Mouse (Mus musculus) spleen, adult 2 months (tissue): ENCODE data around the gene Angptl8. TPM values are rescaled to one million over a fixed set of nuclear protein-coding genes. Genes with fewer than 3 reads are reported as not detected.

Experiments
- DNase-seq, 2 experiments: peaks; one replicate each; pipeline versions ENCODE4 v3.0.0 to v3.0.0-alpha.2; 2012 to 2021; ENCODE audit warnings: low spot score in 2 of 2, low read depth in 1 of 2
- H3K27ac ChIP-seq: fragments of 200-500 bp; 2 replicates; pipeline ENCODE4 v1.5.1; 2012; ENCODE audit warnings: low read length, inconsistent platforms; ENCODE audit not compliant: insufficient read depth
- H3K27me3 ChIP-seq: fragments of 200-500 bp; 2 replicates; pipeline ENCODE4 v1.6.1; 2012; ENCODE audit warnings: mild to moderate bottlenecking, moderate library complexity, low read length, inconsistent platforms; ENCODE audit not compliant: control insufficient read depth, insufficient read depth
- H3K36me3 ChIP-seq: fragments of 200-500 bp; 2 replicates; pipeline ENCODE4 v1.6.1; 2012; ENCODE audit warnings: mild to moderate bottlenecking, low read length, inconsistent platforms; ENCODE audit not compliant: control insufficient read depth, insufficient read depth
- H3K4me1 ChIP-seq: fragments of 200-500 bp; 2 replicates; pipeline ENCODE4 v1.6.1; 2011; ENCODE audit warnings: inconsistent platforms; ENCODE audit not compliant: control insufficient read depth, insufficient read depth, insufficient read length
- H3K4me3 ChIP-seq: fragments of 200-500 bp; 2 replicates; pipeline ENCODE4 v1.5.1; 2011; ENCODE audit warnings: mild to moderate bottlenecking, inconsistent platforms; ENCODE audit not compliant: insufficient read depth, insufficient read length; ENCODE audit errors: extremely low read depth
- CTCF ChIP-seq: fragments of 200-500 bp; IDR thresholded peaks from 2 replicates; pipeline ENCODE4 v1.5.1; 2011; ENCODE audit warnings: mild to moderate bottlenecking, inconsistent platforms; ENCODE audit not compliant: insufficient read depth, insufficient read length, insufficient replicate concordance; ENCODE audit errors: extremely low read depth
- POLR2A ChIP-seq: fragments of 200-500 bp; IDR thresholded peaks from 2 replicates; pipeline ENCODE4 v1.6.1; 2011; ENCODE audit warnings: low read depth, low read length, inconsistent platforms
- WGBS: fragments of 180-500 bp; shearing (Covaris S2); methylation state at CpG from one replicate; pipeline ENCODE4 v1.1.7; 2018; 5-methylcytosine and 5-hydroxymethylcytosine counted together
- polyA plus RNA-seq: library from polyadenylated mRNA; depleted of rRNA; stranded (reverse); fragments of >200 nt; gene quantifications from 2 replicates; pipeline ENCODE4 v1.2.3, GENCODE M21; 2012

Gene Angptl8
- polyA plus RNA-seq, 1 experiment, result 0.60 TPM

DNA sequence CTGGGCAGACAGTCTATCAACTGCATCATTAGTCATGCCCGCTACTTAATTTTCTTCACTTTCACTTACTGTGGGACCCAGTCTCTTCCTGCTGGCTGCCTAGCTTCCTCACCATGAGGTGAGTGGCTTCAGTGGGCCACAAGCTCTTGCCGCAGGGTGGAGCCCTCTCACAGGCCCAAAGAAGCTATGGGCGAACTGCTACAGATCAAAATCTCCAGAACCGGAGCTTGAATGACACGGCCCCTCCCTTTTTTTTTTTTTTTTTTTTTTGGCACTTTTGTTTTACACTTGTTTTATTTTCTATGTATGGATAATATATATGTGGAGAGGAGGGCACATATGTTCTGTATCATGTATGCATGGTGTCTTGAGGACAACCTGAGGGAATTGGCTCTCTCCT lies 24.1 kb upstream of the Angptl8 start:
- TF ChIP-seq CTCF (no peak), POLR2A (no peak)
- H3K27me3 ChIP-seq, result no peaks in the 10 kb centered on the region
- WGBS, result 54% methylated on average over 5 of the region's 5 CpGs
- no peaks in the 10 kb centered on the region for H3K36me3 ChIP-seq
- no peak for DNase-seq
- H3K27ac ChIP-seq, result no peak overlapping the region
- H3K4me3 ChIP-seq, result no peak overlapping the region
- no peaks in the 10 kb centered on the region for H3K4me1 ChIP-seq

DNA sequence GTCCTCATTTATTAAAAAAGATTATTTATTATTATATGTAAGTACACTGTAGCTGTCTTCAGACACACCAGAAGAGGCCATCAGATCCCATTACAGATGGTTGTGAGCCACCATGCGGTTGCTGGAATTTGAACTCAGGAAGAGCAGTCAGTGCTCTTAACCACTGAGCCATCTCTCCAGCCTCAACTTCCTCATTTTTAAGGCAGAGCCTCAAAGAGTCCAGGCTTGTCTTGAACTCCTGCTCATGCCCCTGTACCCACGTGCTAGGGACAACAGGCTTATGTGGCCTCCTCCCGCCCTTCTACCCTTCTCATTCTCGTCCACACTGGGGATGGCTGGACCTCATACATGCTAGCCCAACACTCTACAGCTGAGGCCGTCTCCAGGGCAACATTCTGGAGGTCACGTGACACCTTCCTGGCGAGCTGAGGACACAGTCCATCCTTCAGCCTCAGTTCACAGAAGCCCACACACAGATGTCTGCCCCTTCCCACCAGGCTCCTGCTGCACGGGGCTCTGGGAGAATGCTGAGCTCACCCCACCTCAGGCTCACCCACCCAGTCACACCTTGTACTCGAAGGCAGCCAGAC lies 18.5 kb upstream of the Angptl8 start:
- DNase-seq, result no peak
- Histone ChIP-seq H3K4me3 (no peak overlapping the region), H3K36me3 (no peaks in the 10 kb centered on the region), H3K27me3 (no peaks in the 10 kb centered on the region), H3K4me1 (no peaks in the 10 kb centered on the region), H3K27ac (no peak overlapping the region)
- 62% methylated on average over 9 of the region's 9 CpGs for WGBS
- TF ChIP-seq CTCF (no peak), POLR2A (no peak)

DNA sequence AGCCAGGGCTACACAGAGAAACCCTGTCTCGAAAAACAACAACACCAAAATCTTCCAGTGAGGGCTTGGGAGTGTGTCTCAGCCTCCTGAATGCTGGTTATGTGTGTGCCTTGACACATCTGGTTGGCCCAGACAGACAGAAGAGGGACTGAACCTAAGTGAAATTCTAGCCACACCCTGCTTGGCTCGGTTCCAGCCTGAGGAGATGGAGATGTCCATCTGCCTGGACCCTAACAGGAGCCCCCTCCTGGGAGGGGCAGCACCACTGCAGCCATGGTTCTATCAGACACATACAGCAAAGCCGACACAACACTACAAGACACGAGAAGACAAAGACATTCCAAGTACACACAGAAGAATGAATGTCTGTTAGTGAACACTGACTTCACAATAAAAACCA lies 17.2 kb upstream of the Angptl8 start:
- Histone ChIP-seq H3K4me1 (no peaks in the 10 kb centered on the region), H3K36me3 (no peaks in the 10 kb centered on the region), H3K27ac (no peak overlapping the region), H3K4me3 (no peak overlapping the region), H3K27me3 (no peaks in the 10 kb centered on the region)
- 85% methylated on average over 4 of the region's 4 CpGs for WGBS
- DNase-seq, result no peak
- TF ChIP-seq POLR2A, result no peak

DNA sequence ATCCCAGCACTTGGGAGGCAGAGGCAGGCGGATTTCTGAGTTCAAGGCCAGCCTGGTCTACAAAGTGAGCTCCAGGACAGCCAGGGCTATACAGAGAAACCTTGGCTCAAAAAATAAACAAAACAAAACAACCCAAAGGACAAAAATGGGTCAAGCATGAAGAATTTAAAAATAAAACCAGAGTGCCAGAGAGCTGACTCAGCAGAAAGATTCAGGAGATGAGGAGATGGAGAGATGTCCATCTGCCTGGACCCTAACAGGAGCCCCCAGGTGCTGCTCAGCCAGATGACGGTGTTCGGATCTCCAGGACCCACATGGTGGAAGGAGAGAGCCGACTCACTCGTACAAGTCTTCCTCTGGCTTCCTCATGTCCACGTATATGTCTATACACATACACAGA lies 16.7 kb upstream of the Angptl8 start:
- 87% methylated on average over 6 of the region's 6 CpGs for WGBS
- TF ChIP-seq CTCF, result no peak
- TF ChIP-seq POLR2A, result no peak
- H3K27me3 ChIP-seq, result no peaks in the 10 kb centered on the region

DNA sequence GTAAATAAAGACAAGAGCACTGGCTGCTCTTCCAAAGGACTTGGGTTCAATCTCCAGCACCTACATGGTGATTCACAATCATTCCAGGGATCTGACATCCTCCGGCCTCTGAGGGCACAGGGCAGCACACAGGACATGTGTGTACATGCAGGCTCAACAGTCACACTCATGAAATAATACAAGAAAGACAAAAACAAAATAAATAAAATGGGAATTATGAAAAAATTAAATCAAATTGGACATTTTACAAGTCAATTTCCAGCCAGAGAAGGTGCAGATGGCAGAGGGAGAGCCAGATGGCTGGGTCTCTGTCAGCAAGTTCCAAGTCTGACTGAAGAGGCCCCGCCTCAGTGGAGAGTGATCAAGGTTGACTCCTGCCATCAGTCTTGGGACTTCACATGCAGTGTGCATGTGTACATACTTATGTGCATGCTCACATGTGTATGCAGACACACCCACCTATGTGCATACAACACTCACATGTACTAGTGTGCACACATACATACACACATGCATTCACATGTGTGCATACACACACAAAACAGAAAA lies 16.1 kb upstream of the Angptl8 start:
- Histone ChIP-seq H3K4me1 (no peaks in the 10 kb centered on the region), H3K4me3 (no peak overlapping the region), H3K27me3 (no peaks in the 10 kb centered on the region), H3K36me3 (no peaks in the 10 kb centered on the region), H3K27ac (no peak overlapping the region)
- WGBS, result 94% methylated on average over 2 of the region's 2 CpGs
- TF ChIP-seq CTCF (no peak), POLR2A (no peak)
- no peak for DNase-seq

More for the DNA sequence above, 16.7 kb upstream of the Angptl8 start:
- no peak for DNase-seq
- H3K36me3 ChIP-seq, result no peaks in the 10 kb centered on the region
- no peak overlapping the region for H3K4me3 ChIP-seq
- H3K4me1 ChIP-seq, result no peaks in the 10 kb centered on the region
- no peak overlapping the region for H3K27ac ChIP-seq

DNA sequence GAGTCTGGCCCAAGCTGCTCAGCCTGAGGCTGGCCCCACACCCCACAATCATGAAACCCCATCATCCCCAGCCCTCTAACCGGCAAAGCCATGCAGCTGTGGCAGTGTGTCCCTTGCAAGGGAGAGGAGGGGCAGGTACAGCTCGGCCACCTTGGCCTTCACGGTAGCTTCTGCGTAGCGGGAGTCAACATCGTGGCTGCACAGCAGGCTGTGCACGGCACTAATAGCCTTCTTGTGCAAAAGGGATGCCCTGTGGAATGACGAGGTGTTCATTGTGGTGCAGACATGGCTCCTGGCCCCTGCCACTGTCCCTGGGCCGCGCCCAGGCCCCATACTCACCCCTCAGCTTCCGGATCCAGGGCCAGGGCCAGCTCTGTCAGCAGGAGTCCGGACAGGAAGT lies 15.1 kb upstream of the Angptl8 start:
- Histone ChIP-seq H3K36me3 (no peaks in the 10 kb centered on the region), H3K27ac (no peak overlapping the region), H3K27me3 (no peaks in the 10 kb centered on the region), H3K4me3 (no peak overlapping the region), H3K4me1 (no peaks in the 10 kb centered on the region)
- DNase-seq, result no peak
- TF ChIP-seq CTCF (no peak), POLR2A (no peak)
- WGBS, result 88% methylated on average over 12 of the region's 12 CpGs

DNA sequence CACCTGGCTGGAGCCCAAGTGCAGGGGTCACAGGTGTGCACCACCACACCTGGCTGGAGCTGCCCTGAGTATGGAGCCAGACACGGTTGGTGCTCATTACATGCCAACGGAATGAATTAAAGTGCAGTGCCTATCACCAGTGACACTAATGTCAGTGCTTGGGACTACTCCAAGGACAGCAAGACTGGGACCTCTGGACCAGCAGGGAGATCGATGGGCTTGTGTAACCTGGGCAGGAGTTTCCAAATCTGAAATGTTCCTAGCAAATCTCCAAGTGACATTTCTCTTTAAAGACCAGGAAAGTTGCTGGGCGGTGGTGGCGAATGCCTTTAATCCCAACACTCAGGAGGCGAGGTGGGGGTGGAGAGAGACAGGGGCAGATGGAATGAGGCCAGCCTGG lies 12.6 kb upstream of the Angptl8 start:
- no peak overlapping the region for H3K27ac ChIP-seq

More for the DNA sequence above, 12.6 kb upstream of the Angptl8 start:
- H3K36me3 ChIP-seq, result no peaks in the 10 kb centered on the region
- H3K27me3 ChIP-seq, result no peaks in the 10 kb centered on the region
- WGBS, result 84% methylated on average over 6 of the region's 6 CpGs
- TF ChIP-seq POLR2A (no peak), CTCF (no peak)
- H3K4me1 ChIP-seq, result no peaks in the 10 kb centered on the region
- DNase-seq, result no peak
- H3K4me3 ChIP-seq, result no peak overlapping the region
